ENCODE assay signal across 8 mouse cellular contexts in the genomic region with DNA sequence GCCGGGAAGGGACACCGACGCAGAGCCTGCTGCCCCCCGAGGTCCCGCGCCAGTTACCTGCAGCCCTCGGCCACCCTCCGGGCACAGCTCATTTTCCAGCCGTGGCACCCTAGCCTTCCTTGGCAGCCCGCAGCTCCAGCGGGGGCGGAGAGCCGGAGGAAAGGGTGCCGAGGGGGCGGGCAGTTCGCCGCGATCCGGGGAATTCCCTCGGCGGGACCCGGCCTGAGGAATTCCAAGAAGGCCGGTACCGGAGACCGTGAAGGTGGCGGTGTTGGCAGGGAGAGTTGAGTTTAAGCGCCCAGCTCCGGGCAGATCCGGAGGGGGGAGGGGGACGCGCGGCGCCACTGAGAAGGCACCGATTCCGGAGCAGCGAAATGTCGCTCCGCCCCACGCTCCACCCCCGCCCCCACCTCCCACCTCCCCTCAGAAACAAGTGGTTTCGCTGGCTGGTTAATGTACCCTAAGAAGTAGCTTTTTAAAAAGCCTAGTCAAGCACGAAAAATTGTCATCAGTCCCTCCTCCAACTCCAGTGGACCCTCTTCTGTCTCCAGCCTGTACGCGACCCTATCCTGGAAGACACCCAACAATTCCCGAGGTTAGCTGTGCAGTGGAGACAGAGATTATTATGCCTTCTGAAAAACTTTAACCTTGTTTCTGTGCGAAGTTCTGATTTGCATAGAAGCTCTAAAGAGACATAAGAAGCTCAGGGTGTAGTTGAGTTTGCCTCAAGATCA. TPM values are rescaled to one million over a fixed set of nuclear protein-coding genes. Genes with fewer than 3 reads are reported as not detected.
A peak's percentile ranks its signal among the peaks of the same experiment; 100 is the strongest.
DNase-seq lines count a peak whose midpoint lies in the region; ATAC-seq lines count a peak whose summit lies in the region.

No protein-coding gene starts in this region.

- H3K4me1 ChIP-seq in intestine, embryonic 16.5 days (ENCODE audit: control insufficient read depth, insufficient read depth, low read length) = peaks cover 12% of the 10 kb centered on the region; the same call in 1 of the 2 replicates

- peak overlapping the region; percentile 63 for H3K27ac ChIP-seq in intestine, embryonic 16.5 days (ENCODE audit: low read length)

- peak overlapping the region; percentile 93 for H3K4me2 ChIP-seq in intestine, embryonic 16.5 days (ENCODE audit: low read depth, low read length)

- H3K9me3 ChIP-seq in intestine, embryonic 16.5 days (ENCODE audit: control insufficient read depth, low read length) = no peaks in the 10 kb centered on the region

- H3K4me3 ChIP-seq in intestine, embryonic 16.5 days (ENCODE audit: low read length) = peak overlapping the region; percentile 82

- H3K9ac ChIP-seq in intestine, embryonic 16.5 days (ENCODE audit: low read depth, low read length) = peak overlapping the region; percentile 75

- whole genome bisulfite sequencing in intestine, embryonic 16.5 days = 1% methylated on average over 46 of the region's 46 CpGs

- intact Hi-C loops in left cerebral cortex, postnatal 25 days (cut with DNase I) = no loop called here

- H3K36me3 ChIP-seq in intestine, embryonic 16.5 days (ENCODE audit: control insufficient read depth, insufficient read depth, low read length) = no peaks in the 10 kb centered on the region

- H3K27me3 ChIP-seq in intestine, embryonic 16.5 days (replicated peaks; ENCODE audit: control insufficient read depth, insufficient read depth, low read length) = peaks cover 12% of the 10 kb centered on the region

- DNase-seq in adrenal gland, adult 8-10 months = peak; percentile 27
- DNase-seq in embryo, embryonic 10 days (ENCODE audit: low spot score) = peak; percentile 59
- DNase-seq in heart, adult 11 months = peak; percentile 97
- DNase-seq in left cerebral cortex, postnatal 25 days (ENCODE audit: low spot score in 2 of 2) = peak; percentile 39 to 56
- peak; percentile 68 for DNase-seq in right cerebral cortex, postnatal 4 days

- peak; percentile 70 for ATAC-seq in intestine, embryonic 16.5 days
- peak; percentile 20; the same call in 1 of the 2 replicates for ATAC-seq in megakaryocyte progenitor cell, adult 5-6 weeks (replicated peaks; ENCODE audit: poor library complexity)
- no peak for ATAC-seq in megakaryocyte-erythroid progenitor cell, adult 5-6 weeks (replicated peaks; ENCODE audit: low FRiP score, low TSS enrichment, poor library complexity, severe bottlenecking)

RNA-seq across cellular contexts. Expression of a gene that starts 32.5 kb away (rescaled TPM):
- total RNA-seq in adrenal gland, adult 8-10 months (2022) = 10 to 100 TPM in 3 of 4 experiments, 1 to 10 TPM in 1; 9.6 to 13.5 (median 12.3) TPM
- polyA plus RNA-seq in intestine, embryonic 16.5 days (2015; fragmentation: Nextera tagmentation; extraction: Ambion mirVana) = 4.7 TPM in 2 replicates
- 10 to 100 TPM; 78.6 to 84.8 TPM for total RNA-seq in left cerebral cortex, postnatal 25 days (2021)
- 0.83 and 1.7 TPM in 2 replicates for total RNA-seq in megakaryocyte progenitor cell, adult 5-6 weeks (2015)
- 0.67 and 0.78 TPM in 2 replicates for total RNA-seq in megakaryocyte progenitor cell, adult 5-6 weeks (2017)
- not detected in 2 replicates for total RNA-seq in megakaryocyte-erythroid progenitor cell, adult 5-6 weeks (2014; fragmentation: Nextera tagmentation)
- not detected in 2 replicates for total RNA-seq in megakaryocyte-erythroid progenitor cell, adult 5-6 weeks (2017)

Comparison
In these comparisons a context has a peak if more than half of its experiments do, and no peak if none do; other contexts are left out.
1. DNase-seq: peak in every context shown above with its lines; median percentile 97 in heart, adult 11 months; 68 in right cerebral cortex, postnatal 4 days; 59 in embryo, embryonic 10 days; 48 in left cerebral cortex, postnatal 25 days; 27 in adrenal gland, adult 8-10 months.
2. RNA of a gene that starts 32.5 kb away (total RNA-seq): 78.6 to 84.8 TPM in left cerebral cortex, postnatal 25 days; 9.6 to 13.5 TPM in adrenal gland, adult 8-10 months, 0.67 to 1.7 TPM in megakaryocyte progenitor cell, adult 5-6 weeks and not detected in megakaryocyte-erythroid progenitor cell, adult 5-6 weeks; every median in the first group is over 4 times any median in the second.